Mouse (Mus musculus) left cerebral cortex, adult 18-20 months (tissue): ENCODE results near the gene Gnpnat1. TPM values are rescaled to one million over a fixed set of nuclear protein-coding genes. Genes with fewer than 3 reads are reported as not detected.
A peak's percentile ranks its signal among the peaks of the same experiment; 100 is the strongest.
"Not testable (repeated sequence)": the region's sequence is repeated elsewhere in the genome, so short reads cannot be mapped to it uniquely, and the experiment has no call there.

Experiments
- DNase-seq, 2 experiments: peaks; one replicate each; pipeline ENCODE4 v3.0.0; 2021 to 2022; ENCODE audit warnings: low spot score in 2 of 2, mixed read lengths in 1 of 2
- long read RNA-seq, 2 experiments: library from polyadenylated mRNA; stranded (forward); transcript quantifications; one replicate each; pipeline ENCODE4 v2.0.0; 2021
- total RNA-seq, 2 experiments: library from RNA; stranded (reverse); gene quantifications; 2 replicates each; pipeline ENCODE4 v1.2.3; 2021

Gene Gnpnat1
- total RNA-seq, result 10 to 100 TPM; 19.1 to 21.1 TPM
- long read RNA-seq, experiment 1, transcript Gnpnat1-201 (6 exons, 2,788 nt), result major isoform, 19 of 23 reads
- long read RNA-seq, experiment 1, partial matches to known transcripts, result 0 of 23 reads
- long read RNA-seq, experiment 1, other reads (novel, unspliced or antisense), result 4 of 23 reads
- long read RNA-seq, experiment 2, transcript Gnpnat1-201 (6 exons, 2,788 nt), result major isoform, 13 of 15 reads
- long read RNA-seq, experiment 2, partial matches to known transcripts, result 0 of 15 reads
- long read RNA-seq, experiment 2, other reads (novel, unspliced or antisense), result 2 of 15 reads

- DNase-seq, result not testable (repeated sequence)
Observed at GRCm38 (mm10) chr14:45404813-45405212, at the start of gene Gnpnat1. Gnpnat1 (minus strand) TSS chr14:45404913.

DNA sequence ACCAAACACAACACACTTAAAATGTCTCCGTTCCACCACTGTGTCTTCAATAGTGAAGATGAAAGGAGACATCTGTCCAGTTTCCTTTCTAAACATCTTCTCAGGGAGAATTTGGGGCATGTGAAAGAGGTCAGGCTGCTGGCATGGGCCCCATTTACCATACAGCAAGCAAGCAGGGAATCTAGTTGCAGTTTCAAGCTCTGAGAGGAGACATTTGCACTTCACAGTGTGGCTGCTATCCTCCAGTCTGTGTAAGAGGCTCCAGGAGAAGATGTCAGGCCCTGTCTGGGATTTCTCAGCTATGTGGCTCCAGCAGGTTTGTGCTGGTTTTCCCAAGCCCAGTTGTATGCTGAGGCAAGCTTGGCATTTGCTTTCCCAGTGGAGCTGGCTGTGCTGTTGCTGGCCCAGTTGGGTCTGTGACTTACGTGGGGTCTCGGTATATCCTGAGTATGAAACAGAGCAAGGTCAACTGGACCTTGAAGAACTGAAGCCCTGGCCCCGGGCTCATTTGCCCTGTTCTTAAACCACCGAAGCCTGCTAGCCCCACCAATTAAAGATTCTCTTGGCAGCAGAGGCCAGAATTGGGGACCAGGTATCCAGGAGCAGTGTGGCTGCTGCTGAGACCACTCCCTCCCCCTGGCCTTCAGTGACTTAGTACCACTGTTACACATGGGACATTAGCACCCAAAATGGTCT is 49.0 kb upstream of the Gnpnat1 start:
- DNase-seq, result no peak

DNA sequence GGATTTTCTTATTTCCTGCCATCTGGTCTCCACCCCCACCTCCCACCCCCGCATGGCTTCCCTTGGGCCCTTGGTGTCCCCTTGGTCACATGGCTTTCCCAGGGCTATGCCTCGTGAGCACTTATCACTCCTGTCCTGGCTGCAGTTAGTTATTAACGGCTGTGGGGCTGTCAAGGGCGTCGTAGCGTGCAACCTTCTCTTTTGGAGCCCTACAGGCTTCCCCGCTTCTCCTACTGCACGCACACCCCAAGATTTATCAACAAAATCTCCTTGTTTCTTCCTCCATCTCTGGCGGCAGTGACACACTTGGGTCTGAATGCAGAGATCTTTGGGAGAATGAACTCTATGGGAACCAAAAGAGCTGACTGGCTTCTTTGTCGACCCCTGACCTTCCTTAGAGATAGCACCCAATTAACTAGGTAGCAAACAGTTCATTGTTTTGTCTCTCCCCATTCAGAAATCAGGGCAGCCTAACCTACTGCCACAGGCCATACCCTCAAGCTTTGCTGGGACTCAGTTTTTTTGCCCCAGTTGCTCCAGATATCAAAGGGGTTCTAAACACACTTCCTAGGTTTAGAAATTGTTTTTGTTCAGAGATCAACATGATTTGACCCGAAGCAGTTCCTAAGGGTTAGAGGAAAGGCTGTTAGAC is 48.3 kb upstream of the Gnpnat1 start:
- no peak for DNase-seq

GRCm38 (mm10) chr14:45452148-45452547 is 47.4 kb upstream of the Gnpnat1 start:
- DNase-seq, result no peak

- no peak for DNase-seq
Observed at GRCm38 (mm10) chr14:45451090-45451489, 46.4 kb upstream of the Gnpnat1 start.

DNA sequence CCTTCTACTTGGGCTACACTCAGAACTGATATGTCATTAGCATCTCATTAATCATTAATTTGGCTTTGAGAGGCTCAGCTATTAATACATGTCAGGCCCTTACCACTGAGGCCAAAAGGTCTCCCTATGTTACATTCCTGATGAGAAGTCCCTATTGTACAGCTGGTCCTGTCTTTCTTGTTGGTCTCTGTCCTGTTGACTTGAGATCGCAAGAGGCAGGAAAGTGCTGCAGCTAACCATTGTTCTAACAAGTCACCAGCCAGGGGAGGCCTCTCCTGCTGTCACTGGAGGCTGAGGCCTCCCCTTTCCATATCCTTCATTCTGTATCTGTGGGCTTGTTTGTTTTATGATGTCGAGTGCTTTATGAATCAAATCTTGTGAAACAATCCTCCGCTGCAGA is 42.1 kb upstream of the Gnpnat1 start:
- no peak for DNase-seq

DNA sequence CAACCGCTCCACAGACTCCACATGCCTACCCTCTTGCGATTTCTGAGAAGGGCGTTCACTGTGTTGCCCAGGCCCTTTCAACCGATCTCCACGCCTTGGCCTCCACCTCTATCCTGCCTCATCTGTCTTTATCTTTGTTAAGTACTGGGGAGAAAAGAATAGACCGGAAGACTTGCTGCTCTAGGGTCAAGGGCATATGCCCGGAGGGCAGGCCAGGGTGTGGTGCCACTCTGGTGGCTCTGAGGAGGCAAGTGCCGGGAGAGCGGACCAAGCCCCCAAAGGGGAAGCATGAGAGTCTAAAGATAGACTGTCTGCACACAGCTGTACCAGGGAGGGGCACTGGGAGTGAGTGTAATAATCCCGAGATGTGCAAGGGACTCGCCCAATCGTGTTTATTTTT is 40.7 kb upstream of the Gnpnat1 start:
- DNase-seq, result no peak

- DNase-seq, result no peak
Observed at GRCm38 (mm10) chr14:45444870-45445269, 40.2 kb upstream of the Gnpnat1 start.

GRCm38 (mm10) chr14:45442781-45443560 is 38.3 kb upstream of the Gnpnat1 start:
- DNase-seq, result no peak

- no peak for DNase-seq
Observed at GRCm38 (mm10) chr14:45441291-45441690, 36.6 kb upstream of the Gnpnat1 start.

DNA sequence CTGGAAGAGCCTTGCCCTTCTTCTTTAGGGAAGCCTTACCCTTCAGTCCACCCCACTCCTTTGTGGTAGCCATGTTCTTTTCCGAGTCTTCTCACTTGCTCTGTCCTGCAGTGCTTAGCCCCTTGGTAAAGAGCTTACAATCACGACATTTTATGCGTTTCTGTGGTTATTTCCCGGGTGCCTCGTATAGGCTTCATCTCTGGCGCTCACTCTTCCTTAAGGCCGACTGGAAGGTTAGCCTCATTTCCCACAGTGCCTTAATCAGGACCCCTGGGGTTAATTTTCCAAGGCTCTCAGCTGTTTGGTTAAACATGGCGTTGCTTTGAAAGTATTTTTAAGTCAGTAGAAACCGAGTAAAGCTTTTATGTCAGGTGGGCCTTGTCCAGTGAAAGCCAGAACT is 34.7 kb upstream of the Gnpnat1 start:
- DNase-seq, result no peak

DNA sequence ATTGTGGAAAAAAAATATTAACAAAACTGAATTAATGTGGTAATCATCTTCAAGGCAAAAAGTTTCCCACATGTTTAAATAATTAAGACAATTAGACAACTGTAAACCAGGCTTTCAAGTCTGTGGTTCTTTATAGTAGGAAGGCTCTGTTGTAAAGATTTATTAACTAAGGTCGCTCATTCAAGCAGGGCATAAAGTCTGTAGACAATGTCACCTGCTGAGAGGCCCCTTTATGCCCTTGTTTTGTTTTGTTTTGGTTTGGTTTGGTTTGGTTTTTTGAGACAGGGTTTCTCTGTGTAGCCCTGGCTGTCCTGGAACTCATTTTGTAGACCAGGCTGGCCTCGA is 34.2 kb upstream of the Gnpnat1 start:
- DNase-seq, result no peak

GRCm38 (mm10) chr14:45438250-45438930 is 33.7 kb upstream of the Gnpnat1 start:
- no peak for DNase-seq

DNA sequence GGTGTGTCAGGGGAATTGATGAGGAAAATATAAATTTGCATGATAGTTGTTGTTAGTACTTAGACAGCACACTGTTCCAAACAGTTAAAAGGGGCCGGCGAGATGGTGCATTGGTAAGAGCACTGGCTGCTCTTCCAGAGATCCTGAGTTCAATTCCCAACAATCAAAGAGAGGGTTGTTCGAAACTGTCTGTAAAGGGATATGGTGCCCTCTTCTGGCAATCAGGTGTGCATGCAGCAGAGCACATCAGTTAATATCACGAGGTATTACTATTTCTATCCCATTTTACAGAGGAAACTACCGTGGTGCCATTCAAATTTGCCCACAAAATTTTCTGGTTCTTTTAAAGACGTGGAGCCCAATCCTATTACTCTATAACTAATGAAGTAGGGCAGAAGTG is 29.5 kb upstream of the Gnpnat1 start:
- no peak for DNase-seq

GRCm38 (mm10) chr14:45432003-45432402 is 27.3 kb upstream of the Gnpnat1 start:
- DNase-seq, result peak in 1 of 2 experiments; percentile 24

- DNase-seq, result no peak
Observed at GRCm38 (mm10) chr14:45430066-45430842, 25.5 kb upstream of the Gnpnat1 start.

DNA sequence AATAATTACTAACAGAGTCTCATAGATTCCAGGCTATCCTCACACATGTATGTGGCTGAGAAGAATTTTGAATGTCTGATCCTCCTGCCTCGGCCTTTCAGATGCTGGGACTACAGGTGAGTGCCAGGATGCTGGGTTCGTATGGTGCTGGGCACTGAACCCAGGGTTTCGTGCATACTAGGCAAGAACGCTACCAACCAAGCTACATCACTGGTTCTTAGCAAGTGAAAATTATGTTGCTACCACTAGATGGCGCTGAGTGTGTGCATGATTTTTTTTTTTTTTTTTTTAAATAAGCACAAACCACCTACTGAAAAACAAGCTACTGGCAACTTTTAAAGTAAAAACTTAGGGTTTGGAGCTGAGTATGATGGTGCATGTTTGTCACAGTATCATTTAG is 18.5 kb upstream of the Gnpnat1 start:
- DNase-seq, result peak in 1 of 2 experiments; percentile 32

DNA sequence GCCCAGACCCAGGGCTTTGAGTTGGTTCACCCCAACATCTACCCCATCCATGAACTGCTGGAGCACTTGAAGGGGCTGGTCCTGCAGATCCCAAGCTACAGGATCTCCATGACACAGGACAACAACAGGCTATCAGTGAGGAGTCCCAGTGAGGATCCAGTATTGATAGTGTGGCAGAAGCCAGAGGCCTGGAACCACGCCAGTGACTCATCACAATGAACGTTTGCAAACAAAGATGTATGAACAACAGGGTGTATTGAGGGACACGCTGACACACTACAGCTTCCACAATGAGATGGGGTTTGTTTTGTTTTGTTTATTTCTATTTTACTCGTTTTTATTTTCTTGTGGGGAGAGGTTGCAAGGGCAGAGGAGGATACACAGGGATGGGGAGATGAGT is 17.7 kb upstream of the Gnpnat1 start:
- peak in 1 of 2 experiments; percentile 31 for DNase-seq

GRCm38 (mm10) chr14:45419323-45419722 is 14.6 kb upstream of the Gnpnat1 start:
- no peak for DNase-seq

GRCm38 (mm10) chr14:45418553-45418952 is 13.8 kb upstream of the Gnpnat1 start:
- no peak for DNase-seq
